Mouse (Mus musculus) cerebellum, adult 2 months (tissue): ENCODE results near the gene Fgd1. TPM values are rescaled to one million over a fixed set of nuclear protein-coding genes. Genes with fewer than 3 reads are reported as not detected.

Experiments used
- DNase-seq, 2 experiments: peaks; one replicate each; pipeline ENCODE4 v3.0.0; 2021
- H3K27ac ChIP-seq: fragments of 200-500 bp; 2 replicates; pipeline ENCODE4 v1.5.1; 2012; ENCODE audit warnings: low read length, control low read depth, inconsistent platforms; ENCODE audit not compliant: insufficient read depth
- H3K27me3 ChIP-seq: fragments of 200-500 bp; 2 replicates; pipeline ENCODE4 v1.6.1; 2012; ENCODE audit warnings: inconsistent platforms, mild to moderate bottlenecking, low read length, moderate library complexity; ENCODE audit not compliant: control insufficient read depth, insufficient read depth
- H3K4me1 ChIP-seq: fragments of 200-500 bp; 2 replicates; pipeline ENCODE4 v1.6.1; 2011; ENCODE audit warnings: low read length; ENCODE audit not compliant: control insufficient read depth, insufficient read depth
- H3K4me3 ChIP-seq: fragments of 200-500 bp; replicated peaks from 2 replicates; pipeline ENCODE3; 2011; ENCODE audit warnings: mild to moderate bottlenecking, low read depth, low read length, control low read depth; ENCODE audit not compliant: insufficient read depth
- CTCF ChIP-seq: fragments of 200-500 bp; IDR thresholded peaks from 2 replicates; pipeline ENCODE4 v1.5.1; 2011; ENCODE audit warnings: low read depth, mild to moderate bottlenecking, control low read depth, low read length, moderate library complexity, borderline replicate concordance; ENCODE audit not compliant: insufficient read depth
- POLR2A ChIP-seq: fragments of 200-500 bp; IDR thresholded peaks from 2 replicates; pipeline ENCODE4 v1.6.1; 2011; ENCODE audit warnings: low read length, control low read depth, borderline replicate concordance; ENCODE audit not compliant: insufficient read depth
- WGBS: fragments of 180-500 bp; shearing (Covaris S2); methylation state at CpG from one replicate; pipeline ENCODE4 v1.1.7; 2018; 5-methylcytosine and 5-hydroxymethylcytosine counted together
- polyA plus RNA-seq: library from polyadenylated mRNA; depleted of rRNA; stranded (reverse); fragments of >200 nt; gene quantifications from 2 replicates; pipeline ENCODE4 v1.2.3, GENCODE M21; 2012; rRNA removed

The Fgd1 gene
- polyA plus RNA-seq, 1 experiment = 16.9 TPM

DNA sequence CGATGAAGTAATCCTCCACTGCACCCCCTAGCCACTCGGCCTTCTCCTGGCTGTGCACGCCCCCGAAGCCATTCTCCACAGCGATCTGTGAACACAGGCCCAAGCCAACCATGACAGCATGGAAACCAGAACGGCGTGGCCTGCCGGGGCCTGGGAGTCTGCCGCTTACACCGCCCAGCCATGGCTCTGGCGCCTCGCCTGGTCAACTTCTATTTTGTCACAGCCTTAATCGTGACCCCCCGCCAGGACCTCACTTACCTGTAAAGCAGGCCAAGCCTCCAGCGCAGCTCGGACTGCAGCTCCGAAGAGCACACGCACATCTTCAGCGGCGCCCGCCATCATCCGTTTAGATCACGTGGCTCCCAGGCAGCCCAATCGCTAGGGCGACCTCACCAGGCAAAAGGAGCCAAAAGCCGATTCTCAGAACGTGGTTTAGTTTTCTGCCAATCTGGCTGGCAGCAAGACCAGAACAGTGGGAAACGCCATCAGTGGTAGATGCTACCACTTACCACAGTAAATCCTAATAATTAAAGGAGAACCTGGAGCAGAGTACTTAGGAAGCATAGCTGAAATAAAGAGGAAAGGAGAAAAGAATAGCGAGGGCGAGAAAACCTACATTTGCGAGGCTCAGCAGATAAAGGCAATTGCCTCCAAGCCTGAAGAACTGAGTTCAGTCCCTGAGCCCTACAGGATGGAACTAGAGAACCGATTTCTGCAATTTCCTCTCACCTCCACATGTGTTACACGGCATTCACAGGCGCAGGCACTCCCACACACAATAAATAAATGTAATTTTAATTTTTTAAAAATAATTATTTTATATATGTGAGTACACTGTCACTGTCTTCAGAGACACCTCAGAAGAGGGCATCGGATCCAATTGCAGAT is 50.5 kb downstream of the Fgd1 start, which contains the start of gene Tsr2:
TSS of gene Tsr2 (minus strand) at position 373 of the 888 bp plus-strand sequence.
- TF ChIP-seq CTCF = no peak
- TF ChIP-seq POLR2A = peak; percentile 57; the same call in 1 of the 2 replicates
- H3K27me3 ChIP-seq = no peaks in the 10 kb centered on the region
- H3K4me3 ChIP-seq = peak within 1 kb of the TSS; percentile 92
- H3K27ac ChIP-seq = no peak within 1 kb of the TSS
- H3K4me1 ChIP-seq = no peaks in the 10 kb centered on the region
- 12% methylated on average over 35 of the region's 35 CpGs for WGBS
- peak; percentile 77 to 85 for DNase-seq

DNA sequence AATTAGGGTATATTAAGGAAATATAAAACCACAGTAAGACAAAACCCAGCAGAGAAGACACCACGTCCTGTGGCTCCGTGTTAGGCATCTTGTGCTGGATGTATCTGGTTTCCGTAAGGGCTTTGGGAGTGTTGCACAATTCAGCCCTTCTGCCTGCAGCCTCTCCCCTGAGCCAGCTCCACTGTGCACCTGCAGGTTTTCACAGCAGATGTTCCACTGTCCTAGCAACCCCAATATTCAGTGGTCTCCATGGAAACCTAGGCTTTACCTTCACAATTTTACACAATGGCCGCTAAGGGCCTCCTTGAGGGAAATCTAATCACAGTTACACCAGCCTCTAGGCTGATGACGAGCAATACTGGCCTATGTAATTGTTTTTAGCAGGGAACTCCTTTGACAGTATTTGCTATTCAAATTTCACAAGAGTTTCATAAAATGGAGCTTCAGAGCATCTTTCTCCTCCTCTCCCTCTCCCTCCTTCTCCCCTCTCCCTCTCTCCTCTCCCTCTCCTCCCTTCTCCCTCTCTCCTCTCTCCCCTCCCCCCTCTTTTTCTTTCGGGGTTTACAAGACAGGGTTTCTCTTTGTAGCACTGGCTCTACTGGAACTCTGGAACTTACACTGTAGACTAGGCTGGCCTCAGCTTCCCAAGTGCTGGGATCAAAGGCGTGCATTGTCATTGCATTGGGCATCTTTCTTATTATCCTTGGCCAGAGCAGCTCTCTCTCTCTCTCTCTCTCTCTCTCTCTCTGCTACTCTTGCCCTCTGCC is 61.5 kb downstream of the Fgd1 start:
- Histone ChIP-seq H3K4me1 (no peaks in the 10 kb centered on the region), H3K4me3 (no peak overlapping the region), H3K27me3 (no peaks in the 10 kb centered on the region), H3K27ac (no peak overlapping the region)
- no peak for TF ChIP-seq POLR2A
- TF ChIP-seq CTCF = no peak
- DNase-seq = no peak
- 57% methylated on average over 7 of the region's 7 CpGs for WGBS

DNA sequence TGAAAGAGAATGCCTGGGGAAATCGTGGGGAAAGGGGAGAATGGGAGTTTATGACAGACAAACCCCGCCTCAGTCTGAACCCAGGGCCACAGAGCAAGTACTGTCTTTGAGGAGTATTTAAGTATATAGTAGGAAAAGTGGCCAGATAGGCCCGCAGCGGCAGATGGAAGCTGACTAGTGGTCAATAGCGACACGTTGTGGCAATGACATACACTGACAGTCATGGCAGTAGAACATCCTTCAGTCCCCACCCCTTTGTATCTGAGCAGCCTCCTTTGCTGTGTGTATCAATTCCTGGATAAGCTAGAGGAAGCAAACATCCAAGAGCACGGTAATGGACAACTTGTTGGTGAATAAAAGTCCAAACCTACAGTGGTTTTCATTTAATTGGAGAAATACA is 70.8 kb downstream of the Fgd1 start:
- no peak overlapping the region for H3K4me3 ChIP-seq
- H3K27me3 ChIP-seq = no peaks in the 10 kb centered on the region
- H3K27ac ChIP-seq = no peak overlapping the region
- WGBS = 5% methylated on average over 7 of the region's 7 CpGs
- no peaks in the 10 kb centered on the region for H3K4me1 ChIP-seq
- DNase-seq = peak; percentile 40 to 41
- TF ChIP-seq POLR2A = no peak
- peak; percentile 73 for TF ChIP-seq CTCF

DNA sequence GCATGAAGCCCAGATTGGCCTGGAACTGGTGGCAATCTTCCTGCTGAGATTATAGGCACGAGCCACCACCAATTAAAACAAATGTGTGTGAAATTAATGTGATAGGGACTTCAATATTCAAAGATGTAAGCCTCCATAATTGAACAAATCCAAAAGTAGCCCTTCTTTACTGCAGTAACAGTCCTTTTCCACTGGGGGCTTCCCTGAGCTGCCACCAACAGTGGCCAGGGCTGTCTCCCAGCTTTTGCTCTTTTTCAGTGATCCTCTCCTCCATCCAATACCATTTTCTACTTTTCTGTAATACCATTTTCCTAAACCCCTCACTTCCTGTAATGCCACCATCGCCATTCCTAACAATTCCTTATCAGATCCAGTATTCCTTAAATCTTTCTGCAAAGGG is 71.5 kb downstream of the Fgd1 start:
- TF ChIP-seq POLR2A (no peak), CTCF (peak; percentile 39; the same call in 1 of the 2 replicates)

DNA sequence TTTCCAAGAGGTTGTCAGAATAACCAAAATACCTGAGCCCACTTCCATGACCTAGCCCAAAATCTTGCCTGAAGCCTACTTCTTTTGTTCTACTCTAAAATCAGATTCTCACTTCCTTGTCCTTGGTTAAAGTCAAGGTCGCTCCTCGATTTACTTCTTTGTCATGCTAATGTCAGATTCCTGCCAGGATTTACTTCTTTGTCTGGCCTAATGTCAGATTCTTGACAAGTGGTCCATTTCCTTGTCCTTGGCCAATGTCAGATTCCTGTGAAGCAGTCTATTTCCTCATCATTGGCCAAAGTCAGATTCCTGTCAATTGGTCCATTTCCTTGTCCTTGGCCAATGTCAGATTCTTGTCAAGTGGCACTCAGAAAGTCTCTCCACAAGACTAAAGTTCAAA is 78.0 kb downstream of the Fgd1 start:
- Histone ChIP-seq H3K27ac (no peak overlapping the region), H3K4me3 (no peak overlapping the region), H3K4me1 (no peaks in the 10 kb centered on the region), H3K27me3 (no peaks in the 10 kb centered on the region)
- 44% methylated on average over 2 of the region's 2 CpGs for WGBS
- TF ChIP-seq POLR2A = no peak
- no peak for TF ChIP-seq CTCF
- no peak for DNase-seq

More for the DNA sequence above, 71.5 kb downstream of the Fgd1 start:
- Histone ChIP-seq H3K4me3 (no peak overlapping the region), H3K27me3 (no peaks in the 10 kb centered on the region), H3K27ac (no peak overlapping the region), H3K4me1 (no peaks in the 10 kb centered on the region)
- DNase-seq = peak in 1 of 2 experiments; percentile 6
- WGBS = 10% methylated on average over 2 of the region's 2 CpGs

DNA sequence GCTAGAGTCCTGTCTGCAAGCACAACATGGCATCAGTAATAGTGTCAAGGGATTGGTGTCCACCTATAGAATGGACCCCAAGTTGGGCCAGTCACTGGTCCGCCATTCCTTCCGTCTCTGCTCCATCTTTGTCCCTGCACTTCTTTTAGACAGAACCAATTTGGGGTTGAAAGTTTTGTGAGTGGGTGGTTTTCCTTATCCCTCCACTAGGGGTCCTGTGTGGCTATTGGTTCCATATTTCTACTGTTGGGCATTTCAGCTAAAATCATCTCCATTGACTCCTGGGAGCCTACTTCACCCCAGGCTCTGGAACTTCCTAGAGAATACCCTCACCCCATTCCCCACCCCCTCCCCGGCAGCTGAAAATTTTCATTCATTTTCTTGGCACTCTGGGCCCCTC is 84.5 kb downstream of the Fgd1 start:
- TF ChIP-seq CTCF (no peak), POLR2A (no peak)
- no peak for DNase-seq
- WGBS = 73% methylated on average over 3 of the region's 3 CpGs
- Histone ChIP-seq H3K4me1 (no peaks in the 10 kb centered on the region), H3K4me3 (no peak overlapping the region), H3K27me3 (no peaks in the 10 kb centered on the region), H3K27ac (no peak overlapping the region)

DNA sequence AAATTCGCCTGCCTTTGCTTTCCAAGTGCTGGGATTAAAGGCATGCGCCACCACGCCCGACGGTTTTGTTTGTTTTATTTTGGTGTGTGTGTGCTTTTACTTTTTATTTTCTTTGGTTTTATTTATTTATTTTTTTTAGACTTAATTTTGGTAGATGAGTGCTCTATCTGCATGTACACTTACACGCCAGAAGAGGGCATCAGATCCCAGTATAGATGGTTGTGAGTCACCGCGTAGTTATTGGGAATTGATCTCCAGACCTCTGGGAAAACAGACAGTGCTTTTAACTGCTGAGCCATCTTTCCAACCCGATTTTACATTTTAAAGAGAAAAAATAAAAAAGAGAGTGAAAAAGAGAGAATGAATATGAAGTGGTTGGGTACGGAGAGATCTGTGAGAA is 86.8 kb downstream of the Fgd1 start:
- no peaks in the 10 kb centered on the region for H3K27me3 ChIP-seq
- H3K4me1 ChIP-seq = no peaks in the 10 kb centered on the region
- WGBS = 27% methylated on average over 10 of the region's 10 CpGs
- no peak overlapping the region for H3K27ac ChIP-seq
- no peak overlapping the region for H3K4me3 ChIP-seq
- TF ChIP-seq POLR2A = no peak
- TF ChIP-seq CTCF = no peak
- peak in 1 of 2 experiments; percentile 6 for DNase-seq

Other genes with a start within 250 kb of the Fgd1 start
- gene Maged2, start 231.8 kb upstream of the Fgd1 start, polyA plus RNA-seq = 68.7 and 70.8 TPM in 2 replicates
- 85.2 and 87.4 TPM in 2 replicates for gene Gnl3l, start 28.8 kb upstream of the Fgd1 start, polyA plus RNA-seq
- 54.3 and 58.7 TPM in 2 replicates for gene Tsr2, start 50.4 kb downstream of the Fgd1 start, polyA plus RNA-seq
- gene Wnk3, start 151.9 kb downstream of the Fgd1 start, polyA plus RNA-seq = 8.2 and 9.0 TPM in 2 replicates